Mouse (Mus musculus) MEL (cell line): ENCODE measurements around the gene Polr3b. TPM values are rescaled to one million over a fixed set of nuclear protein-coding genes. Genes with fewer than 3 reads are reported as not detected.

Experiments used
- DNase-seq: peaks from one replicate; pipeline ENCODE4 v3.0.0; 2011; ENCODE audit warnings: low read depth, low spot score
- H3K27ac ChIP-seq: 2 replicates; pipeline ENCODE4 v1.5.1; 2012; ENCODE audit warnings: low read depth, mild to moderate bottlenecking, control low read depth, low read length, moderate library complexity; ENCODE audit not compliant: control insufficient read depth
- H3K27me3 ChIP-seq, 2 experiments: fragments of 150-350 bp in 1 of 2; sonication (generic) in 1 of 2; 2 replicates each; pipeline ENCODE4 v1.6.1; 2012; ENCODE audit warnings: low read length in 2 of 2, mild to moderate bottlenecking in 2 of 2, improper control_type of control experiment in 1 of 2, moderate library complexity in 1 of 2; ENCODE audit not compliant: insufficient read depth in 2 of 2, control insufficient read depth in 1 of 2
- H3K36me3 ChIP-seq, 2 experiments: 2 replicates each; pipeline ENCODE4 v1.6.1; 2012 to 2014; ENCODE audit warnings: low read length in 2 of 2, improper control_type of control experiment in 1 of 2, inconsistent platforms in 1 of 2, mild to moderate bottlenecking in 1 of 2; ENCODE audit not compliant: insufficient read depth in 2 of 2, control insufficient read depth in 1 of 2
- H3K4me1 ChIP-seq, 2 experiments: fragments of 150-350 bp in 1 of 2; sonication (generic) in 1 of 2; 2 replicates each; pipeline ENCODE4 v1.6.1; 2012; ENCODE audit warnings: low read length in 2 of 2, improper control_type of control experiment in 1 of 2, mild to moderate bottlenecking in 1 of 2; ENCODE audit not compliant: insufficient read depth in 2 of 2, control insufficient read depth in 1 of 2
- H3K4me3 ChIP-seq, 2 experiments: fragments of 150-350 bp in 1 of 2; sonication (generic) in 1 of 2; 2 replicates each; pipeline ENCODE4 v1.5.1; 2012; ENCODE audit warnings: low read depth in 2 of 2, low read length in 2 of 2, mild to moderate bottlenecking in 2 of 2, moderate library complexity in 2 of 2, control low read depth in 1 of 2, improper control_type of control experiment in 1 of 2; ENCODE audit not compliant: control insufficient read depth in 1 of 2, insufficient read depth in 1 of 2
- H3K79me2 ChIP-seq: 2 replicates; pipeline ENCODE4 v1.6.1; 2012; ENCODE audit warnings: mild to moderate bottlenecking, low read length, moderate library complexity; ENCODE audit not compliant: control insufficient read depth, poor library complexity, insufficient read depth
- H3K9ac ChIP-seq: 2 replicates; pipeline ENCODE4 v1.6.1; 2012; ENCODE audit warnings: low read depth, mild to moderate bottlenecking, control low read depth, low read length, moderate library complexity; ENCODE audit not compliant: control insufficient read depth, poor library complexity, severe bottlenecking
- H3K9me3 ChIP-seq: fragments of 150-350 bp; sonication (generic); replicated peaks from 2 replicates; pipeline ENCODE4 v1.6.1; 2012; ENCODE audit warnings: mild to moderate bottlenecking, low read length, improper control_type of control experiment, moderate library complexity; ENCODE audit not compliant: insufficient read depth
- BHLHE40 ChIP-seq: IDR thresholded peaks from 2 replicates; pipeline ENCODE4 v1.6.1; 2012; ENCODE audit warnings: low read depth, mild to moderate bottlenecking, inconsistent platforms, low read length, improper control_type of control experiment, borderline replicate concordance
- CHD1 ChIP-seq: IDR thresholded peaks from 2 replicates; pipeline ENCODE4 v1.6.1; 2012; ENCODE audit warnings: low read depth, mild to moderate bottlenecking, inconsistent platforms, low read length, improper control_type of control experiment
- CTCF ChIP-seq, 3 experiments: IDR thresholded peaks in 2 of 3; conservative IDR thresholded peaks in 1 of 3; 2 replicates each; pipeline ENCODE4 v1.5.1; 2011 to 2012; ENCODE audit warnings: low read length in 3 of 3, low read depth in 2 of 3, mild to moderate bottlenecking in 2 of 3, improper control_type of control experiment in 1 of 3, inconsistent platforms in 1 of 3, mixed read lengths in 1 of 3, moderate library complexity in 1 of 3; ENCODE audit not compliant: control insufficient read depth in 1 of 3, insufficient read depth in 1 of 3, poor library complexity in 1 of 3, severe bottlenecking in 1 of 3
- ELF1 ChIP-seq: IDR thresholded peaks from 2 replicates; pipeline ENCODE4 v1.6.1; 2014; ENCODE audit warnings: low read depth, mild to moderate bottlenecking, inconsistent platforms, low read length, improper control_type of control experiment, moderate library complexity
- EP300 ChIP-seq, 2 experiments: IDR thresholded peaks; 2 replicates each; pipeline ENCODE4 v1.6.1; 2011; ENCODE audit warnings: improper control_type of control experiment in 2 of 2, low read length in 2 of 2, low read depth in 1 of 2, mild to moderate bottlenecking in 1 of 2
- ETS1 ChIP-seq: IDR thresholded peaks from 2 replicates; pipeline ENCODE4 v1.6.1; 2012; ENCODE audit warnings: low read depth, mild to moderate bottlenecking, inconsistent platforms, low read length, improper control_type of control experiment, moderate library complexity
- GABPA ChIP-seq: IDR thresholded peaks from 2 replicates; pipeline ENCODE4 v1.6.1; 2012; ENCODE audit warnings: low read depth, mild to moderate bottlenecking, inconsistent platforms, low read length, improper control_type of control experiment, moderate library complexity
- HCFC1 ChIP-seq: IDR thresholded peaks from 2 replicates; pipeline ENCODE4 v1.6.1; 2012; ENCODE audit warnings: low read depth, mild to moderate bottlenecking, inconsistent platforms, low read length, improper control_type of control experiment, moderate library complexity
- JUND ChIP-seq: IDR thresholded peaks from 2 replicates; pipeline ENCODE4 v1.6.1; 2011; ENCODE audit warnings: low read depth, mild to moderate bottlenecking, improper control_type of control experiment, low read length
- KAT2A ChIP-seq: conservative IDR thresholded peaks from 2 replicates; pipeline ENCODE4 v1.6.1; 2012; ENCODE audit warnings: low read depth, low read length, improper control_type of control experiment, inconsistent platforms
- MAFK ChIP-seq: IDR thresholded peaks from 2 replicates; pipeline ENCODE4 v1.6.1; 2011; ENCODE audit warnings: low read depth, mild to moderate bottlenecking, low read length, improper control_type of control experiment, borderline replicate concordance
- MAX ChIP-seq: IDR thresholded peaks from 2 replicates; pipeline ENCODE4 v1.6.1; 2011; ENCODE audit warnings: low read length, improper control_type of control experiment
- MEF2A ChIP-seq: IDR thresholded peaks from 2 replicates; pipeline ENCODE4 v1.6.1; 2014; ENCODE audit warnings: low read depth, mild to moderate bottlenecking, inconsistent platforms, low read length, improper control_type of control experiment; ENCODE audit not compliant: poor library complexity, insufficient replicate concordance, severe bottlenecking; ENCODE audit errors: extremely low read depth
- MXI1 ChIP-seq: IDR thresholded peaks from 2 replicates; pipeline ENCODE4 v1.6.1; 2011; ENCODE audit warnings: mild to moderate bottlenecking, low read depth, low read length, improper control_type of control experiment
- MYC ChIP-seq: IDR thresholded peaks from 2 replicates; pipeline ENCODE4 v1.6.1; 2011; ENCODE audit warnings: low read depth, mild to moderate bottlenecking, low read length, improper control_type of control experiment, moderate library complexity
- NELFE ChIP-seq: IDR thresholded peaks from 2 replicates; pipeline ENCODE4 v1.6.1; 2011; ENCODE audit warnings: low read depth, low read length, improper control_type of control experiment
- POLR2A ChIP-seq, 2 experiments: IDR thresholded peaks; 2 replicates each; pipeline ENCODE4 v1.6.1; 2011 to 2012; ENCODE audit warnings: low read length in 2 of 2, mild to moderate bottlenecking in 2 of 2, control low read depth in 1 of 2, improper control_type of control experiment in 1 of 2, low read depth in 1 of 2, moderate library complexity in 1 of 2; ENCODE audit not compliant: control insufficient read depth in 1 of 2, insufficient read depth in 1 of 2, poor library complexity in 1 of 2
- POLR2AphosphoS5 ChIP-seq: IDR thresholded peaks from 2 replicates; pipeline ENCODE4 v1.6.1; 2012; ENCODE audit warnings: low read depth, borderline replicate concordance, mild to moderate bottlenecking, inconsistent platforms, low read length, moderate library complexity, mixed read lengths
- SMC3 ChIP-seq: IDR thresholded peaks from 2 replicates; pipeline ENCODE4 v1.6.1; 2011; ENCODE audit warnings: low read depth, low read length, improper control_type of control experiment
- TBP ChIP-seq: IDR thresholded peaks from 2 replicates; pipeline ENCODE4 v1.8.0; 2011; ENCODE audit warnings: low read depth, low read length, improper control_type of control experiment
- TCF12 ChIP-seq: IDR thresholded peaks from 2 replicates; pipeline ENCODE4 v1.6.1; 2014; ENCODE audit warnings: low read depth, mild to moderate bottlenecking, inconsistent platforms, low read length, improper control_type of control experiment, moderate library complexity
- USF1 ChIP-seq: IDR thresholded peaks from 2 replicates; pipeline ENCODE4 v1.6.1; 2014; ENCODE audit warnings: low read depth, mild to moderate bottlenecking, inconsistent platforms, low read length, improper control_type of control experiment, moderate library complexity
- ZC3H11A ChIP-seq: IDR thresholded peaks from 2 replicates; pipeline ENCODE4 v1.6.1; 2012; ENCODE audit warnings: low read depth, mild to moderate bottlenecking, inconsistent platforms, low read length, improper control_type of control experiment
- ZKSCAN1 ChIP-seq: IDR thresholded peaks from 2 replicates; pipeline ENCODE4 v1.6.1; 2012; ENCODE audit warnings: low read depth, mild to moderate bottlenecking, inconsistent platforms, low read length, improper control_type of control experiment, moderate library complexity
- polyA plus RNA-seq, 2 experiments: library from polyadenylated mRNA; stranded (reverse) in 1 of 2; unstranded in 1 of 2; fragments of >175 nt in 1 of 2; fragments of >200 nt in 1 of 2; gene quantifications; 2 replicates each; pipeline versions ENCODE4 v1.2.1 to v1.2.4; 2012; ENCODE audit warnings: low replicate concordance in 2 of 2, low read depth in 1 of 2; ENCODE audit not compliant: insufficient read length in 2 of 2, insufficient read depth in 1 of 2, missing spikeins in 1 of 2
- total RNA-seq: library from RNA; depleted of rRNA; stranded (reverse); fragments of 300-350 nt; gene quantifications from 2 replicates; pipeline ENCODE4 v1.2.3, GENCODE M21; 2012

The Polr3b gene
- total and polyA plus RNA-seq, 3 experiments, result 19.8 to 24.2 TPM; not detected in 1

DNA sequence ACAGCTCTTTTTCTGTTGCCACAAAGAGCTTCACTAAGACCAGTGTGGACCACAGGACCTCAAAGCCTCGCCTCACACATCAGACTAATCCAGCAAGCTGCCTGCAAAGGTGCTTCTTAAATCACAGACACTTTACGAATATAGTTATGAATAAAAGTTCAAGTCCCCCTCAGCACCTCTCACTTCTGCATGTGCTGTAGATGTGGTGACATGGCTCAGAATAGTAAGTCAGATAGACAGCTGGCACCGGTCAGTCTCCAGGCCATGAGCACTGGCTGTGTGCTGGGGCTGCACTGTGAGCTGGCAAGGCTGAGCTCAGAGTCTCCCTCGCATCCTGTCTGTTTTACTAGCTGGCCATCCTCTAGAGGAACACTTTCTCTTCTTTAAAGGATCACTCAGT lies 64.6 kb downstream of the Polr3b start:
- no peaks in the 10 kb centered on the region for H3K27me3 ChIP-seq
- no peaks in the 10 kb centered on the region for H3K4me1 ChIP-seq
- H3K4me3 ChIP-seq, result no peak overlapping the region
- TF ChIP-seq JUND (no peak), EP300 (IDR thresholded peaks at IDR 0.05; ENCODE audit: low read depth in 1 of 2, low read length in 2 of 2) (no peak), TCF12 (no peak), CHD1 (no peak), POLR2A (IDR thresholded peaks at IDR 0.05; ENCODE audit: control insufficient read depth in 1 of 2, insufficient read depth in 1 of 2, low read depth in 1 of 2, low read length in 2 of 2, poor library complexity in 1 of 2) (no peak), SMC3 (no peak), TBP (no peak), ZKSCAN1 (no peak), NELFE (no peak), MAFK (no peak), MYC (no peak), ZC3H11A (no peak), KAT2A (no peak), CTCF (IDR thresholded peaks at IDR 0.05 in 2 of 3, conservative IDR thresholded peaks at IDR 0.05 in 1 of 3; ENCODE audit: control insufficient read depth in 1 of 3, insufficient read depth in 1 of 3, low read depth in 2 of 3, low read length in 3 of 3, poor library complexity in 1 of 3, severe bottlenecking in 1 of 3) (no peak), USF1 (no peak)
- no peak overlapping the region for H3K9ac ChIP-seq
- H3K9me3 ChIP-seq, result no peaks in the 10 kb centered on the region
- H3K36me3 ChIP-seq, result no peaks in the 10 kb centered on the region; a peak in 1 of 4 replicates
- no peak for DNase-seq
- no peaks in the 10 kb centered on the region for H3K79me2 ChIP-seq
- H3K27ac ChIP-seq, result no peak overlapping the region

DNA sequence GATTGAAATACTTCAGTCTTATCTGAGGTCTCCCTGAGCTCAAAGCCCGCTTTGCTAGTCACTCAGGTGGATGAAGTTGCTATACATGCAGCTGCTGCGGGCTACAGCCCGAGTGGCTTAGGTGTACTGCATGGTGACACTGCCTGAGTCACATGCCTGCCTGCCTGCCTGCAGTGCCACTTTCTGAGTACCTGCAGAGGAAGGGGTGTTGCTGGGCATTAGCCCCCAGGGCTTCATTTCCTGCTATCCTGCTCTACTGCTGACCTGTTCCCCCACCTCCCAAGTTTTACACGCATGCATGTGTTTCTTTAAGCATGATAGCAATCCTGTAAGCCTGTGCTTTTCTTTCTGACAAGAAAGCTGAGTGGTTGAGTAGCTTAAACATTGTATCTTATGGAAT lies 65.6 kb downstream of the Polr3b start:
- H3K4me3 ChIP-seq, result no peak overlapping the region
- TF ChIP-seq USF1 (no peak), EP300 (IDR thresholded peaks at IDR 0.05; ENCODE audit: low read depth in 1 of 2, low read length in 2 of 2) (no peak), HCFC1 (no peak), ELF1 (no peak), SMC3 (no peak), CTCF (IDR thresholded peaks at IDR 0.05 in 2 of 3, conservative IDR thresholded peaks at IDR 0.05 in 1 of 3; ENCODE audit: control insufficient read depth in 1 of 3, insufficient read depth in 1 of 3, low read depth in 2 of 3, low read length in 3 of 3, poor library complexity in 1 of 3, severe bottlenecking in 1 of 3) (no peak), ETS1 (no peak), BHLHE40 (no peak), POLR2AphosphoS5 (no peak), KAT2A (no peak), MXI1 (no peak), MAX (no peak), GABPA (no peak), MEF2A (no peak)
- H3K4me1 ChIP-seq, result no peaks in the 10 kb centered on the region
- H3K9me3 ChIP-seq, result no peaks in the 10 kb centered on the region
- no peak for DNase-seq
- no peak overlapping the region for H3K9ac ChIP-seq
- no peaks in the 10 kb centered on the region for H3K27me3 ChIP-seq
- H3K79me2 ChIP-seq, result no peaks in the 10 kb centered on the region
- H3K36me3 ChIP-seq, result no peaks in the 10 kb centered on the region; a peak in 1 of 4 replicates
- H3K27ac ChIP-seq, result no peak overlapping the region
